Mouse (Mus musculus) cortical plate, adult 2 months (tissue): ENCODE data around the gene Krtap1-4. TPM values are rescaled to one million over a fixed set of nuclear protein-coding genes. Genes with fewer than 3 reads are reported as not detected.
"Not testable (repeated sequence)": the region's sequence is repeated elsewhere in the genome, so short reads cannot be mapped to it uniquely, and the experiment has no call there.

Experiments
- H3K27ac ChIP-seq: fragments of 200-500 bp; 2 replicates; pipeline ENCODE4 v1.5.1; 2012; ENCODE audit warnings: low read length, control low read depth, inconsistent platforms; ENCODE audit not compliant: insufficient read depth
- H3K4me1 ChIP-seq: fragments of 200-500 bp; 2 replicates; pipeline ENCODE4 v1.6.1; 2011; ENCODE audit warnings: low read length; ENCODE audit not compliant: control insufficient read depth, insufficient read depth
- H3K4me3 ChIP-seq: fragments of 200-500 bp; 2 replicates; pipeline ENCODE4 v1.5.1; 2011; ENCODE audit warnings: mild to moderate bottlenecking, low read length, control low read depth; ENCODE audit not compliant: insufficient read depth
- CTCF ChIP-seq: fragments of 200-500 bp; IDR thresholded peaks from 2 replicates; pipeline ENCODE4 v1.5.1; 2011; ENCODE audit warnings: mild to moderate bottlenecking, control low read depth, low read length; ENCODE audit not compliant: insufficient read depth; ENCODE audit errors: extremely low read depth
- POLR2A ChIP-seq: fragments of 200-500 bp; IDR thresholded peaks from 2 replicates; pipeline ENCODE4 v1.6.1; 2011; ENCODE audit warnings: mild to moderate bottlenecking, low read length, control low read depth; ENCODE audit not compliant: insufficient read depth; ENCODE audit errors: extremely low read depth
- polyA plus RNA-seq: library from polyadenylated mRNA; depleted of rRNA; stranded (reverse); fragments of >200 nt; gene quantifications from 2 replicates; pipeline ENCODE4 v1.2.3, GENCODE M21; 2012; rRNA removed

Krtap1-4 gene
- polyA plus RNA-seq: not detected in 2 replicates

DNA sequence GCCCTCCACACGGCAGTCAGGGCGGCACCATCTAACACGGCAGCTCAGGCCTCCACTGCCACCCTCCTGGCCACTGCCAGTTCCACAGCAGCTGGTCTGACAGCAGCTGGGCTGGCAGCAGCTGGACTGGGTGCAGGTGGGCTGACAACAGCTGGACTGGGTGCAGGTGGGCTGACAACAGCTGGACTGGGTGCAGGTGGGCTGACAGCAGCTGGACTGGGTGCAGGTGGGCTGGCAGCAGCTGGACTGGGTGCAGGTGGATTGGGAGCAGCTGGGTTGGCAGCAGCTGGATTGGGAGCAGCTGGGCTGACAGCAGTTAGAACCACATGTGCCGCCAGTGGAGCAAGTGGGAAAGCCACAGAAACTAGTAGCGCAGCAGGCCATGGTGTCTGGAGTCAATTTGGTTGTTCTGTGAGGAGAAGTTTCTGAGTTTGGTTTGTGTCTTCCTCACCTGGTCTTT, at the start of gene Krtap1-4:
Krtap1-4 (minus strand) TSS at position 410 of the 460 bp plus-strand sequence.
- H3K4me3 ChIP-seq: no peak within 1 kb of the TSS
- no peak within 1 kb of the TSS for H3K27ac ChIP-seq
- TF ChIP-seq POLR2A (no peak), CTCF (no peak)
- H3K4me1 ChIP-seq: no peaks in the 10 kb centered on the region

- Histone ChIP-seq H3K4me1 (no peaks in the 10 kb centered on the region), H3K4me3 (no peak overlapping the region)
- TF ChIP-seq POLR2A: no peak
- no peak for TF ChIP-seq CTCF
Measured at GRCm38 (mm10) chr11:99630890-99631289, 47.4 kb upstream of the Krtap1-4 start.

GRCm38 (mm10) chr11:99628138-99628537, 44.7 kb upstream of the Krtap1-4 start, which contains the start of gene Krtap4-1:
TSS of gene Krtap4-1 (minus strand) at chr11:99628238.
- Histone ChIP-seq H3K27ac (no peak within 1 kb of the TSS), H3K4me3 (no peak within 1 kb of the TSS), H3K4me1 (no peaks in the 10 kb centered on the region)
- no peak for TF ChIP-seq CTCF
- TF ChIP-seq POLR2A: no peak

More at GRCm38 (mm10) chr11:99630890-99631289, 47.4 kb upstream of the Krtap1-4 start:
- H3K27ac ChIP-seq: no peak overlapping the region

GRCm38 (mm10) chr11:99620335-99620734, 36.9 kb upstream of the Krtap1-4 start, which contains the start of gene Gm11562:
TSS of gene Gm11562 (minus strand) at chr11:99620435.
- H3K27ac ChIP-seq: no peak within 1 kb of the TSS
- H3K4me1 ChIP-seq: no peaks in the 10 kb centered on the region
- TF ChIP-seq CTCF (no peak), POLR2A (no peak)
- no peak within 1 kb of the TSS for H3K4me3 ChIP-seq

- no peak within 1 kb of the TSS for H3K4me3 ChIP-seq
- H3K4me1 ChIP-seq: peaks cover 2% of the 10 kb centered on the region; the same call in 1 of the 2 replicates
- TF ChIP-seq CTCF (no peak), POLR2A (no peak)
- no peak within 1 kb of the TSS for H3K27ac ChIP-seq
Measured at GRCm38 (mm10) chr11:99614796-99615363, 31.4 kb upstream of the Krtap1-4 start, which contains the start of gene Krtap2-4. TSS of gene Krtap2-4 (minus strand) at chr11:99614846.

DNA sequence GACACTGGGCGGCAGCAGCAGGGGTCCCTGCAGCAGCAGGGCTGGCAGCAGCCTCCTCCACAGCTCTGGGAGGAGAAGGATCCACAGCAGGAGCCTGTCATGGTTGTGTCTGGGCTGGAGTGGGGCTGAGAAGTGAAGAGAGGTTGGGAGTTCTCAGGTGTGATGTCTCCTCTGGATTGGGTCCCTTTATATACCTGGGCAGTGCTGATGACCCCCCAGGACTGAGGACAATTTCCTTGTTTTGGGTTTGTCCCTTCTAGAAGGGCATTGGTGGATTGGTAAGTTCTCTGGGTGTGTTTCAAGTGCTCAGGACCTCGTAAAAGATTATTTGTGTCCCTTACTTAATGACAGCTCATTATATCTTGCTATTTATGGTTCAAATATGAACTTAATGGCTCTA, 26.6 kb upstream of the Krtap1-4 start, which contains the start of gene Gm11937:
Gm11937 (minus strand) TSS at position 101 of the 400 bp plus-strand sequence.
- not testable (repeated sequence) for H3K27ac ChIP-seq, H3K4me3 ChIP-seq, H3K4me1 ChIP-seq

GRCm38 (mm10) chr11:99609126-99609525, 25.7 kb upstream of the Krtap1-4 start:
- Histone ChIP-seq H3K4me1 (no peaks in the 10 kb centered on the region; the same call in 1 of the 2 replicates), H3K27ac (no peak overlapping the region), H3K4me3 (no peak overlapping the region)
- TF ChIP-seq CTCF: no peak
- TF ChIP-seq POLR2A: no peak

- not testable (repeated sequence) for H3K27ac ChIP-seq, H3K4me3 ChIP-seq, H3K4me1 ChIP-seq
Measured at GRCm38 (mm10) chr11:99603208-99603607, 19.8 kb upstream of the Krtap1-4 start, which contains the start of gene Gm11938. TSS of gene Gm11938 (minus strand) at chr11:99603308.

GRCm38 (mm10) chr11:99597742-99598141, 14.3 kb upstream of the Krtap1-4 start, which contains the start of gene Krtap9-3:
TSS of gene Krtap9-3 (minus strand) at chr11:99598105.
- H3K4me3 ChIP-seq, H3K4me1 ChIP-seq, H3K27ac ChIP-seq: not testable (repeated sequence)

DNA sequence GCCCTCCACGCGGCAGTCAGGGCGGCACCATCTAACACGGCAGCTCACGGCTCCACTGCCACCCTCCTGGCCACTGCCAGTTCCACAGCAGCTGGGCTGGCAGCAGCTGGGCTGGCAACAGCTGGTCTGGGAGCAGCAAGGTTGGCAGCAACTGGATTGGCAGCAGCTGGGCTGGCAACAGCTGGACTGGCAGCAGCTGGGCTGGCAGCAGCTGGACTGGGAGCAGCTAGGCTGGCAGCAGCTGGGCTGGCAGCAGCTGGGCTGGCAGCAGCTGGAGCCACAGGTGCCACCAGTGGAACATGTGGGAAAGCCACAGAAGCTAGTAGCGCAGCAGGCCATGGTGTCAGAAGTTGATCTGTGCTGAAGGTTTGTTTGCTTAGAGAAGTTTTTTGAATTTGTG, 7.5 kb upstream of the Krtap1-4 start, which contains the start of gene Krtap1-3:
Krtap1-3 (minus strand) TSS at position 359 of the 400 bp plus-strand sequence.
- no peak within 1 kb of the TSS for H3K4me3 ChIP-seq
- TF ChIP-seq CTCF (no peak), POLR2A (no peak)
- H3K4me1 ChIP-seq: no peaks in the 10 kb centered on the region
- H3K27ac ChIP-seq: no peak within 1 kb of the TSS
